Mouse (Mus musculus): Measurements from ENCODE around the gene Catsper4.

Gene Catsper4

GRCm38 (mm10) chr4:134181825-134182224, 45.4 kb downstream of the Catsper4 start:
- no peak for DNase-seq (ENCODE audit: low spot score)

- DNase-seq (ENCODE audit: low spot score): no peak
Measured at GRCm38 (mm10) chr4:134181112-134181511, 46.1 kb downstream of the Catsper4 start.

GRCm38 (mm10) chr4:134172391-134172790, 54.8 kb downstream of the Catsper4 start:
- no peak for DNase-seq (ENCODE audit: low spot score)

GRCm38 (mm10) chr4:134166906-134167305, 60.3 kb downstream of the Catsper4 start:
- DNase-seq (ENCODE audit: low spot score): no peak

GRCm38 (mm10) chr4:134165548-134166465, 61.4 kb downstream of the Catsper4 start:
- no peak for DNase-seq (ENCODE audit: low spot score)

GRCm38 (mm10) chr4:134165024-134165423, 62.2 kb downstream of the Catsper4 start:
- DNase-seq (ENCODE audit: low spot score): no peak

- DNase-seq (ENCODE audit: low spot score): no peak
Measured at GRCm38 (mm10) chr4:134164591-134164990, 62.6 kb downstream of the Catsper4 start.

All from yolk sac, embryonic 10.5 days (tissue).